Mouse (Mus musculus) small intestine, adult 2 months (tissue): ENCODE measurements at regions not wholly inside any gene's neighbourhood (a gene's known extent, or its start where the extent isn't known, plus 50 kb on each side); places are given as distances from the start of the nearest gene placed in this dataset.

ENCODE experiments used
- H3K27ac ChIP-seq: fragments of 200-500 bp; 2 replicates; pipeline ENCODE4 v1.5.1; 2012; ENCODE audit warnings: low read depth, low read length, control low read depth, inconsistent platforms; ENCODE audit not compliant: insufficient read depth
- H3K27me3 ChIP-seq: fragments of 200-500 bp; 2 replicates; pipeline ENCODE4 v1.6.1; 2012; ENCODE audit warnings: mild to moderate bottlenecking, moderate library complexity, low read length, inconsistent platforms; ENCODE audit not compliant: control insufficient read depth, insufficient read depth
- H3K36me3 ChIP-seq: fragments of 200-500 bp; 2 replicates; pipeline ENCODE4 v1.6.1; 2012; ENCODE audit warnings: mild to moderate bottlenecking, low read length, control low read depth, inconsistent platforms; ENCODE audit not compliant: control insufficient read depth, insufficient read depth
- H3K4me1 ChIP-seq: fragments of 200-500 bp; 2 replicates; pipeline ENCODE4 v1.6.1; 2012; ENCODE audit warnings: low read length, inconsistent platforms, mixed read lengths; ENCODE audit not compliant: control insufficient read depth, insufficient read depth, insufficient read length
- H3K4me3 ChIP-seq: fragments of 200-500 bp; 2 replicates; pipeline ENCODE4 v1.5.1; 2012; ENCODE audit warnings: low read depth, mild to moderate bottlenecking, control low read depth, inconsistent platforms, low read length, moderate library complexity
- CTCF ChIP-seq: fragments of 200-500 bp; IDR thresholded peaks from 2 replicates; pipeline ENCODE4 v1.5.1; 2012; ENCODE audit warnings: low read depth, mild to moderate bottlenecking, control low read depth, inconsistent platforms, low read length, moderate library complexity, mixed read lengths; ENCODE audit not compliant: insufficient replicate concordance, insufficient read length; ENCODE audit errors: extremely low read depth
- POLR2A ChIP-seq: fragments of 200-500 bp; IDR thresholded peaks from 2 replicates; pipeline ENCODE4 v1.6.1; 2012; ENCODE audit warnings: low read depth, mild to moderate bottlenecking, control low read depth, inconsistent platforms, low read length, moderate library complexity
- WGBS: fragments of 180-500 bp; shearing (Covaris S2); methylation state at CpG from one replicate; pipeline ENCODE4 v1.1.7; 2018; 5-methylcytosine and 5-hydroxymethylcytosine counted together

- H3K27ac ChIP-seq: no peak overlapping the region
- WGBS: 62% methylated on average over 20 of the region's 20 CpGs
- peaks cover 4% of the 10 kb centered on the region; the same call in 1 of the 2 replicates for H3K4me1 ChIP-seq
- H3K4me3 ChIP-seq: no peak overlapping the region
- H3K27me3 ChIP-seq: no peaks in the 10 kb centered on the region
- TF ChIP-seq POLR2A (no peak), CTCF (no peak)
- no peaks in the 10 kb centered on the region for H3K36me3 ChIP-seq
Measured at GRCm38 (mm10) chr5:148776796-148777659, 152.1 kb downstream of the Katnal1 start.

DNA sequence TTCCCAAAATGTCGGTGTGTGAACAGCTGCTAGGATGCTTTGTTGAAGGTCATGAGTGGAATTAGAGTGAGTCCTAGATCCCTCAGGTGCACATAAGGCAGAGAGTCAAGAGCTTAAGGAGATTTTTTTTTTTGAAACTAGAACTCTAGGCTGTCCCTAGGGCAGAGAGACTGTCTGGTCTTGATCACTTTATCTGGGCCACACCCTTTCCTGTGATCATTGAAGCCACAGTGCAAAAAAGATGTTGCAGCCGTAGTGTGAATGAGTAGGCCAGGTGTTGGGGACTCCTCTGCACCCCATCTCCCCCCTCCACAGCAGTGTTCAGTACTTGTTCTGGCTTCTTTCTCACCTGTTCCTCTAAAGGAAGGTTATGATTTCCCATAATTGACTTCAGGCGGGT, 153.9 kb downstream of the Katnal1 start:
- Histone ChIP-seq H3K27ac (no peak overlapping the region), H3K36me3 (no peaks in the 10 kb centered on the region), H3K4me3 (no peak overlapping the region), H3K4me1 (peaks cover 4% of the 10 kb centered on the region; the same call in 1 of the 2 replicates), H3K27me3 (no peaks in the 10 kb centered on the region)
- WGBS: 70% methylated on average over 3 of the region's 3 CpGs
- TF ChIP-seq CTCF (no peak), POLR2A (no peak)

DNA sequence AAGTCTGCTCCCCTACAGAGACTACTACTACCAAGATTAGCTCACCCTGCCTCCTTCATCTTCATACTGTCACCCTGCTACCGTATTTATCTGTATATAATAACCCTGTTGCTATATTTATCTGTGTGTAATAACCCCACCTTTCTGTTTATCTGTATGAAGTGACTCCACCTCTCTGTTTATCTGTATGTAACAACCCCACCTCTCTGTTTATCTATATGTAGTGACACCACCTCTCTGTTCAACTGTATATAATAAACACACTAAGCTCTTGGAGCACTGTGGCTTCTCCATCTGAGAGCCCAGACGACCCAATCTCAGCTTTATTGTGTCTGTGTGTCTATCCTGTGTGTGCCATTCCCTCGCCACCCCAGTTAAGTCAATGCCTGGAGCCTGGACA, 154.7 kb downstream of the Katnal1 start:
- H3K27me3 ChIP-seq: no peaks in the 10 kb centered on the region
- 55% methylated on average over 3 of the region's 3 CpGs for WGBS
- H3K36me3 ChIP-seq: no peaks in the 10 kb centered on the region
- H3K4me3 ChIP-seq: no peak overlapping the region
- peaks cover 4% of the 10 kb centered on the region; the same call in 1 of the 2 replicates for H3K4me1 ChIP-seq
- TF ChIP-seq POLR2A (no peak), CTCF (no peak)
- H3K27ac ChIP-seq: no peak overlapping the region

DNA sequence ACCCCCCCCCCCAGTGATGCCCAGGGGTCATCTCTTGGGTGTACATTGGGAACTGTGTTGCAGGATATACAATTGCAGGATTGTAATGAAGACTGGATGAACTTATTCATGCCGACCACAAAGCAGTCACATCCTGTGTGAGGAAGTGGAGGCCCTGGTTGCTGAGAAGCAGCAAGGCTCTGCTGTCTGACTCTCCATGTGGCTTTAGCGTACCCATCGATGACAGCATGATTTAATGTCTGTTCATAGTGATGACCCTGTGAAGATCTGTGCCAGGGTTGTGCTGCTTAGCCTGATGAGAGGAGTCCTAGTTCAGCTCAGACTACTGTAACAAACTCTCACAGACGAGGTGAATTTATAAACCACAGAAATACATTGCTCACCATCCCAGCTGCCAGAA, 159.7 kb downstream of the Katnal1 start:
- H3K27me3 ChIP-seq: no peaks in the 10 kb centered on the region
- peaks cover 14% of the 10 kb centered on the region; the same call in 1 of the 2 replicates for H3K4me1 ChIP-seq
- TF ChIP-seq POLR2A (no peak), CTCF (no peak)
- WGBS: 81% methylated on average over 4 of the region's 4 CpGs
- H3K36me3 ChIP-seq: no peaks in the 10 kb centered on the region
- no peak overlapping the region for H3K27ac ChIP-seq
- H3K4me3 ChIP-seq: no peak overlapping the region

DNA sequence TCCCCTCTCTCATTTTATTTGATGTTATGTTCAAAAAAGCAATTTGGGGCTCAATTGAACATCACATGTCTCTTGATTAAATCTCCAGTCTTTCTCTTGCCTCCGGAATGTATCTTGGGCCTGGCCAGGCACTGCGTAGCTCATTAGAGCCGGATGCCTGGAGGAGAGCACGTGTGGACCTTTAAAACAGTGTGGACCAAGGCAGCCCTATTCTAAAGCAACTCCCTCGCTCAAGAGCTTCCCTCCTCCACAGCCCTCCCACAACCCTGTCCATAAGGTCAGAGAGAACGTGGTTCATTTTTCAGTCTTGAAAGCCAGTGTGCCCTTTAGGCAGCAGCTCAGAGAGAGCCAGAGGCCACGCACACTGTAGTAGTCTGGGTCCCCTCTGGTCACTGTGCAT, 160.8 kb downstream of the Katnal1 start:
- Histone ChIP-seq H3K27me3 (no peaks in the 10 kb centered on the region), H3K36me3 (no peaks in the 10 kb centered on the region), H3K27ac (no peak overlapping the region), H3K4me1 (peaks cover 12% of the 10 kb centered on the region; the same call in 1 of the 2 replicates), H3K4me3 (no peak overlapping the region)
- no peak for TF ChIP-seq POLR2A
- no peak for TF ChIP-seq CTCF
- 89% methylated on average over 7 of the region's 7 CpGs for WGBS

- Histone ChIP-seq H3K27ac (peak overlapping the region; percentile 52), H3K36me3 (no peaks in the 10 kb centered on the region), H3K4me1 (peaks cover 12% of the 10 kb centered on the region; the same call in 1 of the 2 replicates), H3K27me3 (no peaks in the 10 kb centered on the region), H3K4me3 (no peak overlapping the region)
- WGBS: 30% methylated on average over 7 of the region's 7 CpGs
- no peak for TF ChIP-seq CTCF
- TF ChIP-seq POLR2A: no peak
Measured at GRCm38 (mm10) chr5:148765993-148766392, 163.1 kb downstream of the Katnal1 start.

GRCm38 (mm10) chr5:148760108-148760507, 169.0 kb downstream of the Katnal1 start:
- TF ChIP-seq POLR2A (no peak), CTCF (no peak)
- Histone ChIP-seq H3K27me3 (no peaks in the 10 kb centered on the region), H3K36me3 (no peaks in the 10 kb centered on the region), H3K4me1 (peaks cover 31% of the 10 kb centered on the region), H3K27ac (no peak overlapping the region), H3K4me3 (no peak overlapping the region)
- WGBS: 88% methylated on average over 9 of the region's 9 CpGs
